Mouse (Mus musculus) hindbrain, embryonic 16.5 days (tissue): ENCODE measurements around the gene Nat9. TPM values are rescaled to one million over a fixed set of nuclear protein-coding genes. Genes with fewer than 3 reads are reported as not detected.

Source experiments
- ATAC-seq: fragments of 200-750 bp; cut with Nextera tagmentation; 2 replicates; pipeline ENCODE4 v1.8.0; 2017; ENCODE audit warnings: moderate TSS enrichment, moderate library complexity
- H3K27ac ChIP-seq: fragments of 300-500 bp; sonication (generic); 2 replicates; pipeline ENCODE4 v1.5.1; 2014; ENCODE audit warnings: low read depth, mild to moderate bottlenecking, control low read depth, low read length, moderate library complexity
- H3K27me3 ChIP-seq: fragments of 300-500 bp; sonication (generic); replicated peaks from 2 replicates; pipeline ENCODE4 v1.6.1; 2014; ENCODE audit warnings: low read length; ENCODE audit not compliant: control insufficient read depth, insufficient read depth
- H3K36me3 ChIP-seq: fragments of 300-500 bp; sonication (generic); 2 replicates; pipeline ENCODE4 v1.6.1; 2014; ENCODE audit warnings: mild to moderate bottlenecking, low read length, moderate library complexity, mixed read lengths; ENCODE audit not compliant: control insufficient read depth, insufficient read depth
- H3K4me1 ChIP-seq: fragments of 300-500 bp; sonication (generic); 2 replicates; pipeline ENCODE4 v1.6.1; 2014; ENCODE audit warnings: low read depth, low read length; ENCODE audit not compliant: control insufficient read depth, insufficient read depth
- H3K4me2 ChIP-seq: fragments of 300-500 bp; sonication (generic); 2 replicates; pipeline ENCODE4 v1.6.1; 2014; ENCODE audit warnings: mild to moderate bottlenecking, low read length, control low read depth, moderate library complexity
- H3K4me3 ChIP-seq: fragments of 300-500 bp; sonication (generic); 2 replicates; pipeline ENCODE4 v1.5.1; 2014; ENCODE audit warnings: mild to moderate bottlenecking, low read length, control low read depth, moderate library complexity
- H3K9ac ChIP-seq: fragments of 300-500 bp; sonication (generic); 2 replicates; pipeline ENCODE4 v1.6.1; 2014; ENCODE audit warnings: low read depth, mild to moderate bottlenecking, control low read depth, low read length, moderate library complexity
- H3K9me3 ChIP-seq: fragments of 300-500 bp; sonication (generic); 2 replicates; pipeline ENCODE4 v1.6.1; 2014; ENCODE audit warnings: mild to moderate bottlenecking, low read length, moderate library complexity; ENCODE audit not compliant: control insufficient read depth
- WGBS: fragments of 180-500 bp; shearing (Covaris S2); extraction: QIAGEN DNeasy Blood & Tissue Kit; methylation state at CpG from one replicate; pipeline ENCODE4 v1.1.7; 2014; 5-methylcytosine and 5-hydroxymethylcytosine counted together
- polyA plus RNA-seq: library from polyadenylated mRNA; unstranded; fragments of >200 nt; fragmentation: Nextera tagmentation; extraction: Ambion mirVana; gene quantifications from 2 replicates; pipeline ENCODE4 v1.2.1, GENCODE M21; 2015

Nat9 gene
- polyA plus RNA-seq, 1 experiment from 2014 or later = 24.6 TPM

DNA sequence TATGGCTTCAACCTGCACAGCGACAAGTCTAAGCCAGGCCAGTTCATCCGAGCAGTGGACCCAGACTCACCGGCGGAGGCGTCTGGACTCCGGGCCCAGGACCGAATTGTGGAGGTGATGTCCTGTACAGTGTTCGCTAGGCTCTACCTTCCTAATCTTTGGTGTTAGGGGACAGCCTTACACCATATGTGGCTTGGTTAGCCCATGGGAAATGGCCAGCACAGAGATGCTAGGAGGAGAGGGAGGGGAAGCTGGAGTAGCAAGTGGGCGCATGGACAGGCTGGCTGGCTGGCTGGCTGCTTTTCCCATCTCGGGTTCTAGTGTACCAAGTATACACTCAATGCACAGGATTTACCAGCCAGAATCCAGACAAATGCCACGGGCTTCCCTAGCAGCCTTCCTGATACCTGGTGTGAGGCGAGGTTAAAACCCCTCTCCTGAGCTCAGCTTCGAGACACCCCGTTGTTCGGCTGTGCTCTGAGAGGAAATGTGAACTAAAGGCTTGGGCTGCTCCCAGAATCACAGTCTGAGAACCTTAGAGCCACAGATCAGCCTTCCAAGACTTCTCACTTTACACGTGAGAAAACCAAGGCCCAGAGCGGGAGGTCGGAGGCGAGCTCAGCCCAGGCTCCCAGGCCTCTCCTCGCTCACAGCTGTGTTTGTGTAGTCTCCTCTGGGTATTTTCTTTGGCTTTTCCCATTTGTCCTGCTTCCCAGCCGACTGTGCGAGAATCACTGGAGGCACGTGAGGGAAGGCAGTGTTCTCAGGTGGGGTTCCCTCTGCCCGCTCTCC is 11.1 kb downstream of the Nat9 start:
- Histone ChIP-seq H3K4me2 (no peak overlapping the region), H3K36me3 (no peaks in the 10 kb centered on the region), H3K27ac (peak overlapping the region; percentile 56), H3K9ac (no peak overlapping the region), H3K9me3 (no peaks in the 10 kb centered on the region), H3K4me3 (no peak overlapping the region), H3K4me1 (peaks cover 51% of the 10 kb centered on the region), H3K27me3 (peaks cover 4% of the 10 kb centered on the region; the same call in 1 of the 2 replicates)
- no peak for ATAC-seq
- WGBS = 62% methylated on average over 24 of the region's 24 CpGs

DNA sequence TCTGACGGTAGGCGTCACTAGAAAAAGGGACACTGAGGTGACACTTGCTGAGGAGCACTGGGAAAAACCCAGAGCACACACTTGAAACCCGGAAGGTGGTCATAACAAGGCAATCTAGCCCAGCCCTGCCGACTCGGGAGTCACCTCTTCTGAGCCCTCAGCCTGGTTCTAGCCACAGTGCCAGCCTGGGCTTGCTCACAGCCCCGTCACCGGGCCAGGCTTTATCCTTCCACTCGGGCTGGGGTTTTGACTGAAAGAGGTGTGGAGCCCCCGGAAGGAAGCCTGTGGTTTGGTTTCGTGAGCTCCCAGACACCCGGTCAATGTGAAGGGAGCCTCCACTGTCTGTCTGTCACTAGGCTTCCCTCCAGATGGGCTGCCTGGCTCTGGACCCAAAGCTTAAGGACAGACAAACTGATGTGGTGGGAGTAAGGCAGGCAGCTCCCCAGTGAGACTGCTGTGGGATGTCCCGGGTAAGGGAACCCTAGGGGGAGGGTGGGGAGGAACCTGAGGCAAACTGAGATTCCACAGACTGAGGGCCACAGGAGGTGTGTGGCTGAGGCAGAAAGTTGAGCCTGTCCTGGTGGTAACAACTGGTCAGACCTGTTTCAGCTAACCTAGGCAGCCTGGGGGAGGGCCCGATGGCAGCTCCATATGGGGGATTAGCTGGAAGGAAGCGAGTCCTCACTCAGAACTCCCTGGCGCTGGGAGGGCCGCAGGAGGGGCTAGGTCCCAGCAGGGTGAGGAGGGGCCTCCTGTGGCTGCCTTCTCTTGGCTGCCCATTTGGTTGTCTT is 13.9 kb downstream of the Nat9 start:
- Histone ChIP-seq H3K27me3 (peaks cover 4% of the 10 kb centered on the region; the same call in 1 of the 2 replicates), H3K4me1 (peaks cover 49% of the 10 kb centered on the region), H3K9ac (no peak overlapping the region; the same call in 1 of the 2 replicates), H3K9me3 (no peaks in the 10 kb centered on the region), H3K27ac (peak overlapping the region; percentile 29; the same call in 1 of the 2 replicates), H3K4me2 (peak overlapping the region; percentile 23), H3K4me3 (no peak overlapping the region), H3K36me3 (no peaks in the 10 kb centered on the region)
- ATAC-seq = no peak
- WGBS = 20% methylated on average over 16 of the region's 16 CpGs

DNA sequence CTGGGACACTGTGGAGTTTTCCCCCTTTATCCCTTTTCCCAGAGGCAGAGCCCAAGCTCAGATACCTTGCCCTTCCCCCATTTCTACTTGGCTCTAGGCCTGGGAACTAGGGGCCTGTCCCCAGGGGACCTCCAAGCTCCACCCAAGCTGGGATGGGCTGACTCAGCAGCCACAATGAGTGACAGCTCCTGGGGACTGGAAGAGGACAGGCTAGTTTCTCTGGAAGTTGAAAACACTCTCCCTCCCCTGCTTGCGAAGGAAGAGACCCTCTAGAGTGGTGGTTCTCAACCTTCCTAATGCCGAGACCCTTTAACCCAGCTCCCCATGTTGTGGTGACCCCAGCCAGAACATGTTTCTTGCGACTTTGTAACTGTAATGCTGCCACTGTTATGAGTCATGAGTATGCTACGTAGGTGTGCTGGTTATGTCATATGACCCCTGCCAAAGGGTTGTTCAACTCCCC is 14.8 kb downstream of the Nat9 start:
- H3K9ac ChIP-seq = no peak overlapping the region
- ATAC-seq = no peak
- 0 out of 2 replicates have a peak overlapping the region, but pooled peaks have one; percentile 5 for H3K4me2 ChIP-seq
- no peaks in the 10 kb centered on the region for H3K9me3 ChIP-seq
- H3K27me3 ChIP-seq = peaks cover 4% of the 10 kb centered on the region; the same call in 1 of the 2 replicates
- no peaks in the 10 kb centered on the region for H3K36me3 ChIP-seq
- 25% methylated on average over 4 of the region's 4 CpGs for WGBS
- H3K27ac ChIP-seq = peak overlapping the region; percentile 8; the same call in 1 of the 2 replicates
- peaks cover 44% of the 10 kb centered on the region for H3K4me1 ChIP-seq
- no peak overlapping the region for H3K4me3 ChIP-seq

DNA sequence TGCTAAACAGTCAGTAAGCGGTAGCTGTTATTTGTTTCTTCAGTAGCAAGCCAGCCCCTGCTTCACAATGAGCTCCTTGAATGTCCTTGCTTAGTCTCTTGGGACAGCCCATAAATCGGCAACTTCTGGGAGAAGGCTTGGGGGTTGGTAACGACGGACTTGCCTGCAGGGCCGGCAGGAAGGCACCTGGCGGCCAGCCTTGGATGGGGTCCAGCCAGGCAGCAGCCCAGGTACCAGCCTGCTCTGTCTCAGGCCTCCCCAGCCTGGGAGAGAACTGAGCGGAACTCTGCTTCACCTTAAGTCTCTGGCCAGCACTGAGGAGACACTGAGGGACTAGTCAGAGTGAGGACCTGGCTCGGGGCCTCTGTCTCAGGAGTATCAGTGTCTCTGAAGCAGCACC is 16.5 kb downstream of the Nat9 start:
- H3K9ac ChIP-seq = no peak overlapping the region
- WGBS = 40% methylated on average over 8 of the region's 8 CpGs
- no peak for ATAC-seq
- no peak overlapping the region for H3K4me3 ChIP-seq
- H3K36me3 ChIP-seq = no peaks in the 10 kb centered on the region
- peaks cover 33% of the 10 kb centered on the region for H3K4me1 ChIP-seq
- H3K27me3 ChIP-seq = 0 out of 2 replicates have a peak, but pooled peaks cover 2% of the 10 kb centered on the region
- no peak overlapping the region for H3K27ac ChIP-seq
- H3K4me2 ChIP-seq = peak overlapping the region; percentile 10; the same call in 1 of the 2 replicates
- no peaks in the 10 kb centered on the region for H3K9me3 ChIP-seq

DNA sequence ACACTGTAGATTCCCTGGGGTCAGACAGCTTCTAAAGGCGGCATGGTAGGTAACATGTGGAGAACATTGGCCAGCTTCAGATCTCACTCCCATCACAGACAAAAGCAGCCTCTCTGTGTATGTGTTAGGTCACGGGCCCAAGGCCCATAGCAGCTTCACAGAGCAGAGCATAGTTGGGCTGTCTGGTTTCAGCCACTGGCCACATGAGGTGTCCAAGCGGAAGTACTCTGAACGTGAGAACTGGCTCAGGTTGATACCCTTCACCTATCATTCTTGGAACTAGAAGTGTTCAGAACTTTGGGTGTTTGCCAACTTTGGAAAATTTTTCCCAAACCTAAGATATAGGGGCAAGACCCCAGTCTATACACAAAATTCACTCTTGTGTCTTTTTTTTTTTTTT is 18.2 kb downstream of the Nat9 start:
- H3K9ac ChIP-seq = no peak overlapping the region
- no peak overlapping the region for H3K4me2 ChIP-seq
- H3K9me3 ChIP-seq = no peaks in the 10 kb centered on the region
- peaks cover 31% of the 10 kb centered on the region for H3K4me1 ChIP-seq
- 92% methylated on average over 4 of the region's 4 CpGs for WGBS
- no peak overlapping the region for H3K4me3 ChIP-seq
- peaks cover 4% of the 10 kb centered on the region; the same call in 1 of the 2 replicates for H3K27me3 ChIP-seq
- no peak overlapping the region for H3K27ac ChIP-seq
- ATAC-seq = no peak
- H3K36me3 ChIP-seq = no peaks in the 10 kb centered on the region

DNA sequence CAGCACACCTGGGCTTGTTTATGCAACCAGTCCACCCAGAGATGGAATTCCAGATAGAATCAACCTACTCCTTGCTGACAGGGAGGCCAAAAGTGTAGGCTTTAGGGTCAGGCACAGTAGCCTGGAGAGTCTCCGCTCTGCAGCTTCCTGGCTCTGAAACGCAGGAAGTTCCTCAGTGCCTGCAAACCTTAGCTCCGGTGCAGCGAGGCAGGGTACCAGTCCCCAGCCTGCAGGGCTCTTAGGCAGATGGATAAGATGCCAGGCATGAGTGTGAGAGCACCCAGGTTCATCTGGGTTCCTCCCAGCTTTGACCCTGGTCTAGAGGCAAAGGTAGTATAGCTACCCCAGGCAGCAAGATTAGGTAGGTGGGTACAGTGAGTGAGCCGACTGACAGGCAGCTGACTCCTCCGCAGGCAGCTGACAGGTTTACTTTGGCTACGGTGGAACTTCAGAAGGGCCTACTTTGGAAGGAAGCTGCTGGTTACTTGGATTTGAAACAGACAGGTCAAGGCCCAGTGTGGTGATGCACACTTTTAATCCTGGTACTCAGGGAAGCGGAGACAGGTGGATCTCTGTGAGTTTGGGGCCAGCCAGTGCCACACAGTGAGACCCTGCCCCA is 19.9 kb downstream of the Nat9 start:
- Histone ChIP-seq H3K4me3 (no peak overlapping the region), H3K27me3 (peaks cover 7% of the 10 kb centered on the region; the same call in 1 of the 2 replicates), H3K4me2 (no peak overlapping the region), H3K36me3 (no peaks in the 10 kb centered on the region), H3K4me1 (peaks cover 26% of the 10 kb centered on the region), H3K9ac (no peak overlapping the region), H3K9me3 (no peaks in the 10 kb centered on the region), H3K27ac (no peak overlapping the region)
- WGBS = 88% methylated on average over 8 of the region's 8 CpGs
- no peak for ATAC-seq

DNA sequence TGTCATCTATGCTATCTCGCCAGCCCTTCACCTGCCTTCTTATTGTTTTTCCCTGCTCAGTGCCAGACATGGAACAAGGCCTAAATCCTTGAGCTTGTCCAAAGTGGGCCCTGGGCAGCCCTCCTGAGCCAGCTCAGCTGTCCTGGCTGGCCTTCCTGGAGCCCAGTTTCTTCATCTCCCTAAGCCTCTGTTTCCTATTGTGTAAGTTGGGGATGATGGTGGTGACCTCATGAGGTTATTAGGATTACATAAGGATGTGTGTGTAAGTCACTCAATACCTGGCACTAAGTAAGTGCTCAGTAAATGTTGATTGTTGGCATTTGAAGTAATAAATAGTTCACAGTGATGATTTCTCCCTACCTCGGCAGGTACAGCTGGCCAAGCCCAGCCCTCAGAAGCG is 20.9 kb downstream of the Nat9 start:
- H3K36me3 ChIP-seq = no peaks in the 10 kb centered on the region
- no peaks in the 10 kb centered on the region for H3K9me3 ChIP-seq
- H3K27me3 ChIP-seq = peaks cover 8% of the 10 kb centered on the region; the same call in 1 of the 2 replicates
- ATAC-seq = no peak
- no peak overlapping the region for H3K27ac ChIP-seq
- H3K4me3 ChIP-seq = no peak overlapping the region
- no peak overlapping the region for H3K4me2 ChIP-seq
- 89% methylated on average over 3 of the region's 3 CpGs for WGBS
- H3K9ac ChIP-seq = no peak overlapping the region
- peaks cover 22% of the 10 kb centered on the region for H3K4me1 ChIP-seq

DNA sequence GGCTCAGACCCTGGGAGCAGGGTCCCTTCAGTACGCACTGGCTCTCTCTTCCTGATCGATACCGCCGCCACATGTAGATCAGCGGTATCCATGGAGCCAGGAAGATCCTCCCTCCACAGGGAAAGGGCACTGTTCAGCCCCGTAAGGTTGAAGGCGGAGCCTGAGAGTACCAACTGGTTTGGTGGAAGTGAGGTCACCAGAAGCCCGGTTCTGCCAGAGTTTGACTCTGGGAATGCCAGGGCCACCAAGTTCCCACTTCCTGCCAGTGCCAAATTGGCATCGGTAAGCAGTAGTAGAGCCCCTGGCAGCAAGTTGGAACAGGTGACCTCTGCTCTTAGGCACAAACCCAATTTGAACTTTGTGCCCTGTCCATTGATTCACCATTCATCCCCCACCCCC is 22.7 kb downstream of the Nat9 start:
- Histone ChIP-seq H3K27ac (peak overlapping the region; percentile 9; the same call in 1 of the 2 replicates), H3K27me3 (peaks cover 10% of the 10 kb centered on the region; the same call in 1 of the 2 replicates), H3K4me1 (peaks cover 19% of the 10 kb centered on the region), H3K4me3 (peak overlapping the region; percentile 49), H3K9ac (peak overlapping the region; percentile 66), H3K4me2 (peak overlapping the region; percentile 51), H3K9me3 (no peaks in the 10 kb centered on the region), H3K36me3 (no peaks in the 10 kb centered on the region)
- ATAC-seq = peak; percentile 52; the same call in 1 of the 2 replicates
- 3% methylated on average over 9 of the region's 9 CpGs for WGBS
